Mouse (Mus musculus) left cerebral cortex, adult 18-20 months (tissue): ENCODE measurements at regions not wholly inside any gene's neighbourhood (a gene's known extent, or its start where the extent isn't known, plus 50 kb on each side); places are given as distances from the start of the nearest gene placed in this dataset.

ENCODE experiments used
- DNase-seq, 2 experiments: peaks; one replicate each; pipeline ENCODE4 v3.0.0; 2021 to 2022; ENCODE audit warnings: low spot score in 2 of 2, mixed read lengths in 1 of 2

- no peak for DNase-seq
Observed at GRCm38 (mm10) chr10:22921035-22921965, 101.3 kb upstream of the Tcf21 start.

- DNase-seq, result no peak
Observed at GRCm38 (mm10) chr10:22919869-22920268, 99.9 kb upstream of the Tcf21 start.

- DNase-seq, result no peak
Observed at GRCm38 (mm10) chr10:22917797-22918196, 97.8 kb upstream of the Tcf21 start.

GRCm38 (mm10) chr10:22915785-22916514 lies 96.0 kb upstream of the Tcf21 start:
- peak in 1 of 2 experiments; percentile 3 for DNase-seq

- DNase-seq, result no peak
Observed at GRCm38 (mm10) chr10:22913112-22913511, 93.1 kb upstream of the Tcf21 start.

- DNase-seq, result no peak
Observed at GRCm38 (mm10) chr10:22908640-22909039, 88.7 kb upstream of the Tcf21 start.

GRCm38 (mm10) chr10:22905281-22905680 lies 85.3 kb upstream of the Tcf21 start:
- DNase-seq, result no peak

- DNase-seq, result no peak
Observed at GRCm38 (mm10) chr10:22893442-22893985, 73.5 kb upstream of the Tcf21 start.

- DNase-seq, result no peak
Observed at GRCm38 (mm10) chr10:22887451-22887850, 67.5 kb upstream of the Tcf21 start.

GRCm38 (mm10) chr10:22879714-22880113 lies 59.7 kb upstream of the Tcf21 start:
- DNase-seq, result no peak

- DNase-seq, result no peak
Observed at GRCm38 (mm10) chr10:22877536-22878130, 57.7 kb upstream of the Tcf21 start.

GRCm38 (mm10) chr10:22877028-22877427 lies 57.1 kb upstream of the Tcf21 start:
- DNase-seq, result no peak

- no peak for DNase-seq
Observed at GRCm38 (mm10) chr10:22875675-22876074, 55.7 kb upstream of the Tcf21 start.

- no peak for DNase-seq
Observed at GRCm38 (mm10) chr10:22875181-22875580, 55.2 kb upstream of the Tcf21 start.
